Mouse (Mus musculus): ENCODE measurements around the gene Plekhg1.

- TF ChIP-seq CTCF (IDR thresholded peaks at IDR 0.05; ENCODE audit: low read depth) (no peak), EP300 (optimal IDR thresholded peaks at IDR 0.05) (no peak)
Observed at GRCm38 (mm10) chr10:3818940-3819701, 79.0 kb downstream of the Plekhg1 start.
